Mouse (Mus musculus) intestine, postnatal 0 days (tissue): ENCODE measurements around the gene Prkcq. TPM values are rescaled to one million over a fixed set of nuclear protein-coding genes. Genes with fewer than 3 reads are reported as not detected.

ENCODE experiments used
- ATAC-seq: fragments of 200-750 bp; cut with Nextera tagmentation; 2 replicates; pipeline ENCODE4 v1.8.0; 2017; ENCODE audit warnings: mild to moderate bottlenecking, moderate TSS enrichment, moderate library complexity
- H3K27ac ChIP-seq: fragments of 300-500 bp; sonication (generic); 2 replicates; pipeline ENCODE4 v1.5.1; 2014; ENCODE audit warnings: mild to moderate bottlenecking, low read depth, low read length, moderate library complexity
- H3K27me3 ChIP-seq: fragments of 300-500 bp; sonication (generic); replicated peaks from 2 replicates; pipeline ENCODE4 v1.6.1; 2014; ENCODE audit warnings: low read length, mixed read lengths; ENCODE audit not compliant: control insufficient read depth, insufficient read depth
- H3K36me3 ChIP-seq: fragments of 300-500 bp; sonication (generic); 2 replicates; pipeline ENCODE4 v1.6.1; 2014; ENCODE audit warnings: mild to moderate bottlenecking, moderate library complexity; ENCODE audit not compliant: control insufficient read depth, insufficient read depth
- H3K4me1 ChIP-seq: fragments of 300-500 bp; sonication (generic); replicated peaks from 2 replicates; pipeline ENCODE4 v1.6.1; 2014; ENCODE audit warnings: antibody characterized with exemption, low read length, mixed read lengths; ENCODE audit not compliant: control insufficient read depth, insufficient read depth
- H3K4me2 ChIP-seq: fragments of 300-500 bp; sonication (generic); replicated peaks from 2 replicates; pipeline ENCODE4 v1.6.1; 2014; ENCODE audit warnings: low read depth, mild to moderate bottlenecking, moderate library complexity
- H3K4me3 ChIP-seq: fragments of 300-500 bp; sonication (generic); 2 replicates; pipeline ENCODE4 v1.5.1; 2014; ENCODE audit warnings: low read depth, low read length
- H3K9ac ChIP-seq: fragments of 300-500 bp; sonication (generic); 2 replicates; pipeline ENCODE4 v1.6.1; 2014; ENCODE audit warnings: mild to moderate bottlenecking, low read depth, low read length
- H3K9me3 ChIP-seq: fragments of 300-500 bp; sonication (generic); 2 replicates; pipeline ENCODE4 v1.6.1; 2016; ENCODE audit warnings: mixed run types; ENCODE audit not compliant: control insufficient read depth
- CTCF ChIP-seq: sonication (generic); IDR thresholded peaks from 2 replicates; pipeline ENCODE4 v1.5.1; 2016; ENCODE audit warnings: low read depth, mild to moderate bottlenecking, control low read depth, antibody characterized with exemption, moderate library complexity
- WGBS: fragments of 180-500 bp; shearing (Covaris S2); extraction: QIAGEN DNeasy Blood & Tissue Kit; methylation state at CpG from one replicate; pipeline ENCODE4 v1.1.7; 2014; 5-methylcytosine and 5-hydroxymethylcytosine counted together
- polyA plus RNA-seq: library from polyadenylated mRNA; unstranded; fragments of >200 nt; fragmentation: Nextera tagmentation; extraction: Ambion mirVana; gene quantifications from 2 replicates; pipeline ENCODE4 v1.2.1, GENCODE M21; 2015

Gene Prkcq
- polyA plus RNA-seq, 1 experiment from 2014 or later, result 1.1 TPM

DNA sequence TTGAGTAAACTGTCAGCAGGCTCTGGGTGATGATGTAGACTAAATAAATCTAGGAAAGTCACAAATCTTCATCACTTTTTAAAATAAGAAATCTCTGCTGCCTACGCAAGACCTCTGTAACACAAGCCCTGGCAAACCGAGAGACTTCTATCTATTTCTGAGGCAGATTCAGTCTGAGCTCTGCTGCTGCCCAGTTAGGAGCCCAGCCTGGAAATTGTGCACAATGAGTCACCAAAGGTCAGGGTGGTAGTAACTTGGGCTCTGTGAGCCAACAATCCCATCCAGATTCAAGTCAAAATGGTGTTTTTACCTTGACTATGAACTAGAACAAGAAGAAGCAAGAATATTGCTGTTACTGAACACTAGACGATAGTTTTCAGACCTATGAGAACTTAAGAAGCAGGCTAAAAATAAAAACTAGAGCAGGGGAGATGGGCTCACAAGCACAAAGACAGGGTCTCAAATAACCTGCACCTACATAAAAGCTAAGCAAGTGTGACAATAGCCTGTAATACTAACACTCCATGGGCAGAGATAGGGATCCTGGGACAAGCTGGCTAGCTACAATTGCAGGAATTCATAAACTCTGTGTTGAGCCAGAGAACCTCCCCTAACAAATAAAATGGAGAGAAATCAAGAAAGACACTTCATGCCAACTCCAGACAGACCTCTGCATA, 53.0 kb downstream of the Prkcq start:
- H3K4me1 ChIP-seq, result no peaks in the 10 kb centered on the region
- no peak for TF ChIP-seq CTCF
- no peaks in the 10 kb centered on the region for H3K36me3 ChIP-seq
- no peak overlapping the region for H3K4me3 ChIP-seq
- H3K27ac ChIP-seq, result no peak overlapping the region
- no peaks in the 10 kb centered on the region for H3K27me3 ChIP-seq
- WGBS, result 94% methylated on average over 3 of the region's 3 CpGs
- no peak overlapping the region for H3K4me2 ChIP-seq
- no peak overlapping the region for H3K9ac ChIP-seq
- H3K9me3 ChIP-seq, result no peaks in the 10 kb centered on the region
- ATAC-seq, result no peak

DNA sequence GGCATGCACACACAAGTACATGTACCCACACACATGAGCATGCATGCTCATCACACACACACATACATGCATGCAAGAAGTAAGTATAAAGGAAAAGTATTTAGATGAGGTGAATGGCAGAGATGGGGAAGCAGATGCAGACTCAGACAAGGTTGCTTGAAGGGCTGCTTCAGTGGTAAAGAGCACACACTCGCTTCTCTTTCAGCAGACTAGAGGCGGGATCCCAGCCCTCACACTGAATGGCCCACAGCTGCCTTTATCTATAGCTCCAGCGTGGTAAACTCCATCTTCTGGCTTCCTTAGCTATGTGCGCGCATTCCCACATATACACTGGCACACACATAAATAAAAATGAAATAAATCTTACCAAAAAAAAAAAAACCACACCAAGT, 53.6 kb downstream of the Prkcq start:
- H3K4me1 ChIP-seq, result no peaks in the 10 kb centered on the region

DNA sequence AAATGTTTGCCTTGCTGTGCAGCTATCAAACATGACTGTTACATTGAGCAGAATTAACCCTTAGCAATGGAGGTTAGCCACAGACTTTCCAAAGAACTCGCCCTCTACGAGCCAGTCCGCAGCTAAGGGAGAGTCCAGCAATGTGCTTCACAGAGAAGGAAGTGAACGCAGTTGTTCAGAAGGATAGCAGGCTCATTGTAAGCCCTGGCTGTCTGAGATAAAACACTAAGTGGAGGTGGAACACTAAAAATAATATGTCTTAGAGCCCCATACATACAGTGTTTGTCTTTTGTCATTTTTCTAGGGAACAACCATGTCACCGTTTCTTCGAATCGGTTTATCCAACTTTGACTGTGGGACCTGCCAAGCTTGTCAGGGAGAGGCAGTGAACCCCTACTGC, 54.6 kb downstream of the Prkcq start:
- WGBS, result 86% methylated on average over 7 of the region's 7 CpGs
- no peaks in the 10 kb centered on the region for H3K9me3 ChIP-seq
- H3K27me3 ChIP-seq, result no peaks in the 10 kb centered on the region
- no peaks in the 10 kb centered on the region for H3K36me3 ChIP-seq
- ATAC-seq, result no peak
- H3K4me1 ChIP-seq, result no peaks in the 10 kb centered on the region
- H3K4me3 ChIP-seq, result no peak overlapping the region
- no peak overlapping the region for H3K9ac ChIP-seq
- TF ChIP-seq CTCF, result no peak
- H3K27ac ChIP-seq, result no peak overlapping the region
- no peak overlapping the region for H3K4me2 ChIP-seq

More for the DNA sequence above, 53.6 kb downstream of the Prkcq start:
- Histone ChIP-seq H3K9ac (no peak overlapping the region), H3K27ac (no peak overlapping the region), H3K9me3 (no peaks in the 10 kb centered on the region), H3K4me3 (no peak overlapping the region), H3K36me3 (no peaks in the 10 kb centered on the region), H3K4me2 (no peak overlapping the region), H3K27me3 (no peaks in the 10 kb centered on the region)
- ATAC-seq, result no peak
- no peak for TF ChIP-seq CTCF
- WGBS, result 76% methylated on average over 5 of the region's 5 CpGs

DNA sequence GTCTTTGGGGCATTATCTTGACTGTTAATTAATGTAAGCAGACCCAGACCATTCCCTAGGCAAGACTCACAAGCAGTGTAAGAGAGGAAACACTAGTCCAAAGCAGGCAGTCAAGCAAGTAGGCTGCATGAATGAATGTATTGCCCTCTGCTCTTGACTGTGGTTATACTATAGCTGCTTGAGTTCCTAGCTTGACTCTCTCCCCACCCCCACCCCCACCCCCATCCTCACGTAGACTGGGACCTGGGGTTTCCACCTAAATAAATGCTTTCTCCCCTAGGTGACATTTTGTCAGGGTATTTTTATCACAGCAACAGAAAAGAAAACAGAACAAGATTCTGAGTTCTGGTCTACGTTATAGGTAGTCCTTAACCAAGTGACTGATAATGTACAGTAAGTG, 57.2 kb downstream of the Prkcq start:
- no peak for ATAC-seq
- Histone ChIP-seq H3K9me3 (no peaks in the 10 kb centered on the region), H3K27ac (no peak overlapping the region), H3K4me2 (no peak overlapping the region), H3K27me3 (no peaks in the 10 kb centered on the region), H3K4me3 (no peak overlapping the region), H3K4me1 (no peaks in the 10 kb centered on the region), H3K36me3 (no peaks in the 10 kb centered on the region), H3K9ac (no peak overlapping the region)
- WGBS, result 50% methylated on average over 2 of the region's 2 CpGs
- TF ChIP-seq CTCF, result no peak

DNA sequence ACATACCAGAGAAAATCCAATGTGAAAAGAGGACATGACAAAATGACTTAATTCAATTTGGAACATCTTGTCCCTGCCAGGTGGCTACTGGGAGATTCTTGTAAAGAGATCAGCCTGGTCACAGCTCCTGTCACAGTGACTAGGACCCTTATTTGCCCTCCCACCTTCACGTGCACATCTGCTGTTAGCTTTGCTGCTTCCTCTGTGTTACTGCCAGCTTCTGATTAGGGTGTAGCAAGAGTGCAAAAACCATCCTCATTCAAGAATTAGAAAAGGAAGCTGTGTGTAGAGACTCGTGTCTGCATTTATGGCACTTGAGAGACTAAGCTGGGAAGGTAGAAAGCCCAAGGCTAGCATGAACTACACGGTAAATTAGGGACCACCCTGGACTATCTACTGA, 59.2 kb downstream of the Prkcq start:
- Histone ChIP-seq H3K9ac (no peak overlapping the region), H3K27ac (no peak overlapping the region), H3K4me3 (no peak overlapping the region), H3K27me3 (no peaks in the 10 kb centered on the region), H3K36me3 (no peaks in the 10 kb centered on the region), H3K4me2 (no peak overlapping the region), H3K9me3 (no peaks in the 10 kb centered on the region), H3K4me1 (no peaks in the 10 kb centered on the region)
- 57% methylated on average over 3 of the region's 3 CpGs for WGBS
- no peak for ATAC-seq
- no peak for TF ChIP-seq CTCF

DNA sequence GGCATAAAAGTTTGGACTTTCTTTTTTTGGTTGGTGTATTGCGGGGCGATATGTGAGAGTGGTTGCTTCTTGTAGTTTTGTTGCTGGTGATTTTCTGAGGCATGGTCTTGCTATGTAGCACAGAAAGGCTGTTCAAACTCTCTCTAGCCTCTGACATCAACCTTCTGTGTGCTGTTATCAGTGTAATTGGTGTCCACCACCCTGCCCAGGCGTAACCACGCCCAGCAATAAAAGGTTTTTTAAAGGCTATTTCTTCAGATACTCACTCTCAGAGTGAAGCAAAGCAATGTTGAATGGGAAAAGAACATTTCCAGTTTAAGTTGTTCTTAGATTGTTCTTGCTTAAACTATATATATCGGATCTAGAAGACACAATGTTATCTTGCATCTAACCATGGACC, 60.1 kb downstream of the Prkcq start:
- Histone ChIP-seq H3K9me3 (no peaks in the 10 kb centered on the region), H3K27me3 (no peaks in the 10 kb centered on the region), H3K4me2 (no peak overlapping the region), H3K36me3 (no peaks in the 10 kb centered on the region), H3K4me3 (no peak overlapping the region), H3K9ac (no peak overlapping the region), H3K27ac (no peak overlapping the region), H3K4me1 (no peaks in the 10 kb centered on the region)
- ATAC-seq, result no peak
- TF ChIP-seq CTCF, result no peak
- 72% methylated on average over 5 of the region's 5 CpGs for WGBS

DNA sequence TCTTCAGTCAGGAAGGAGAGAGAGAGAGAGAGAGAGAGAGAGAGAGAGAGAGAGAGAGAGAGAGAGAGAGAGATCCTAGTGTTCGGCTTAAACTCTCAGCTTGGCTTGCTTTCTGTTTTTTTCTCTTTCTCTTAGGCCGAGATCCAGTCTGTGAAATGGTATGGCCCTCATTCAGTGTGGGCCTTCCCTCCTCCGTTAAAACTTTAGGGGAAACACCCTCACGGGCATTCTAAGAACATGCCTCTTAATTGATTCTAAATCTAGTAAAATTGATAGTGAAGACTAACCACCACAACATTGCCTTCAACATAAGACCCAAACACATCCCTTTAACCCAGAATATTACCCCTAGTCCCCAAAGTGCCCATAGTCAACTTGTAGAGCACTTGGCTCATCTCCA, 66.3 kb downstream of the Prkcq start:
- H3K4me3 ChIP-seq, result no peak overlapping the region
- no peaks in the 10 kb centered on the region for H3K36me3 ChIP-seq
- H3K27ac ChIP-seq, result no peak overlapping the region
- TF ChIP-seq CTCF, result no peak
- H3K4me2 ChIP-seq, result no peak overlapping the region
- no peaks in the 10 kb centered on the region for H3K4me1 ChIP-seq
- WGBS, result 85% methylated on average over 4 of the region's 4 CpGs
- ATAC-seq, result no peak
- no peaks in the 10 kb centered on the region for H3K9me3 ChIP-seq
- no peaks in the 10 kb centered on the region for H3K27me3 ChIP-seq
- H3K9ac ChIP-seq, result no peak overlapping the region
